Mouse (Mus musculus) heart, adult 2 months (tissue): ENCODE data around the gene Rnf141.

Experiments
- CTCF ChIP-seq: fragments of 200-600 bp; IDR thresholded peaks from 2 replicates; pipeline ENCODE4 v1.8.1; 2022; ENCODE audit warnings: antibody characterized with exemption, mild to moderate bottlenecking, moderate library complexity
- POLR2A ChIP-seq: fragments of 200-500 bp; IDR thresholded peaks from 2 replicates; pipeline ENCODE4 v1.6.1; 2011; ENCODE audit warnings: mild to moderate bottlenecking, low read depth, low read length, control low read depth; ENCODE audit not compliant: insufficient read depth

DNA sequence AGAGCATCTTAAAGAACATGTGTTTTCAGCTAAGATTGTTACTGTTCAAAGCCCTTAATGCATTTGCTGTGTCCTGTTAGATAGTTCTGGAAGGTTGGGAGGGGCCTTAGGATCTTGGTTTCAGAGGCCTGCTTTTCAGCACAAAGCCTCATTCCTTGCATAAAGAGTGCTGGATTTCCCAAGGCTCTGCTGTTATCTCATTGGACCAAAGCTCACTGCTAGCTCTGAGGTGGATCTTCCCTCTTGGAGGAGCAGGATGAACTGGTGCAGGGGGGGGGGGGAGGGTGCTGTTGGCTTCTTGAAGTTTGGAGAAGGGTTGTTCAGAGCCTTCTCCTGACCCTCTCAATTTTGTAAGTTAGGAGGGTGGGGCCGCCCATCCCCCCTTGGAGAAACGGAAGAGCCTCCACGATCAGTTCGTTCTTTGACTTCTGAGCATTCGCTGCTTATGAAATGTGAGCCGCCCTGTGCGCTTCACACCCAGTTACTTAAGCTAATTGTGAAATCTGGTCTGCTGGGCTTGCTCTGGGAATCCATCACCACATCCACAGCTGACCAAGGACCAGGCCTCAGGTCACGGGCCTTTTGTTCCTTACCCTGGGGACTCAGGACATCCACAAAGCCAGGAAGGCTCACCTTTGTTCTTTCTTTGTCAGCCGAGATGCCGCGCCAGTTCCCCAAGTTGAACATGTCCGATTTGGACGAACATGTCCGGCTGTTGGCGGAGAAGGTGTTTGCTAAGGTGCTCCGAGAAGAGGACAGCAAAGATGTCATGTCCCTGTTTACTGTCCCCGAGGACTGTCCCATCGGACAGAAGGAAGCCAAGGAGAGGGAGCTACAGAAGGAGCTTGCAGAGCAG, 66.9 kb downstream of the Rnf141 start:
- TF ChIP-seq CTCF (no peak), POLR2A (no peak)
